Mouse (Mus musculus): ENCODE data around the gene 1110051M20Rik.
"Not testable (repeated sequence)": the region's sequence is repeated elsewhere in the genome, so short reads cannot be mapped to it uniquely, and the experiment has no call there.

The 1110051M20Rik gene

DNA sequence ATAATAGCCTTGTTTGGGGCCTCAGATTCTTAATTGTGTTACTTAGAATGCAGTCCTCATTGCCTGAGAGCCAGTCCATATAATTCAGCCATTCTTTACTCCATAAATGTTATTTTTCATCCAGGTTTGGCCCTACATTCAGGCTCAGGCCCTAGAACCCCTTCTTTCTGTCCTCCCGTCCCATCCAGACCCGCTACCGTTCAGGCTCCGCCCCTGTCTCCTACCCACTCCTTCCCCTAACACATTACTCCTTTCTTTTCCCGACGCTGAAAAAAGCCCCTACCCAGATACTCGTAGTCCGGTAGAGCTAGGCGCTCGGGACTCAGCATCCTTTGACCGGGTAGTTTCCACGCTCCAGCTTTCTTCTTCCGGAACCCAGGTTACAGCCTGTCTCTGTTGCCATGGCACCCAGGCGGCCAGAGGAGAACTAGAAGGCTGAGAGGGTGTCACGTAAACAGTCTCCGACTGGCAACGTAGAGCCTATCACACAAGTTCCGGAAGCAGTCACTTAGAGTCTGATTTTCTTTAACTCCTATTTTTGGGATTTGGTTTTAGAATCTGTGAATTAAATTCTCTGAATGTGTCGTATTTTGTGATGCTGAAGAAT is at the start of gene 1110051M20Rik:
TSS of gene 1110051M20Rik (minus strand) at position 419 of the 607 bp plus-strand sequence.
- in situ Hi-C loops (cut with MboI, MseI): no loop called here

DNA sequence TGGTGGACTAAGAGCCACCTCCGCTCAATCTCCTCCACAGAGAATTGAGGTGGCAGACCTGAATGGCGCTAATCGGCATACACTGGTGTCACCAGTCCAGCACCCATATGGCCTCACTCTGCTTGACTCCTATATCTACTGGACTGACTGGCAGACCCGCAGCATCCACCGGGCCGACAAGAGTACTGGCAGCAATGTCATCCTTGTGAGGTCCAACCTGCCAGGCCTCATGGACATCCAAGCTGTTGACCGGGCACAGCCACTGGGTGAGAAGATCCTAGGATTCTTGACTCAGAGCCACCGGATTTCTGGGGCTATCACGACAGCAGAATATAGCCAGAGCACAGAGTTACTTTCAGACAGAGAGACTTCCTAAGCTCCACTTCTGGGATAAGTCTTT is 49.5 kb upstream of the 1110051M20Rik start:
- in situ Hi-C loops (cut with MboI, MseI): loop anchor here (5.0 kb wide), 1 partner anchor 202 kb away; no protein-coding TSS in a partner anchor

DNA sequence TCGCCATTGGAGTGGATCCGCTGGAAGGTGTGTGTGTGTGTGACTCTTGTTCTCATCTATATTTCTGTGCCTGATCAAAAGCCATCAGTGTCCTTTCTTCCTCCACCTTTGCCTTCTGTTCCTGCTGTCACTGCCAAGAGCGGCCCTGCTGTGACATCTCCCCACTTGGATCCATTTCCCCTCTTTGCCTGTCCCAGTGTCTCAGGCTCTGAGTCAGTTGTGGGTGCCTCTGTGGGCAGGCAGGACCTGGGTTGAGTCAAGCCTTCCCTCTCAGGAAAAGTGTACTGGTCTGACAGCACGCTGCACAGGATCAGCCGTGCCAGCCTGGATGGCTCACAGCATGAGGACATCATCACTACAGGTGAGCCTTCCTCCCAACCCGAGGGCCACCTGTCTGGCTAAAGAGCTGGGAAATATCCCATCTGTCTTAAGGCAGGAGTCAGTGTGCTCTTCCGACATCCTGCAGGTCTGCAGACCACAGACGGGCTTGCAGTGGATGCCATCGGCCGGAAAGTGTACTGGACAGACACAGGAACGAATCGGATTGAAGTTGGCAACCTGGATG is 47.6 kb upstream of the 1110051M20Rik start:
- in situ Hi-C loops (cut with MboI, MseI): loop anchor here (5.0 kb wide), 1 partner anchor 200 kb away; no protein-coding TSS in a partner anchor

DNA sequence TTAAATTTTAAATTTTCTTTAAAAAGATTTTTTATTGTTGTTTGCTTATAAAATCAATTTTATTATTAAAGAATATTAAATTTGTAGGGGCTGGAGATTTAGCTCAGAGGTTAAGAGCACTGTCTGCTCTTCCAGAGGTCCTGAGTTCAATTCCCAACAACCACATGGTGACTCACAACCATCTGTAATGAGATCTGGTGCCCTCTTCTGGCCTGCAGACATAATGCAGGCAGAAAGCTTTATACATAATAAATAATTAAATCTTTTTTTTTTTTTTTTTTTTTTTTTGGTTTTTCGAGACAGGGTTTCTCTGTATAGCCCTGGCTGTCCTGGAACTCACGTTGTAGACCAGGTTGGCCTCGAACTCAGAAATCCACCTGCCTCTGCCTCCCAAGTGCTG is 42.8 kb upstream of the 1110051M20Rik start:
- in situ Hi-C loops (cut with MboI, MseI): not testable (repeated sequence)

DNA sequence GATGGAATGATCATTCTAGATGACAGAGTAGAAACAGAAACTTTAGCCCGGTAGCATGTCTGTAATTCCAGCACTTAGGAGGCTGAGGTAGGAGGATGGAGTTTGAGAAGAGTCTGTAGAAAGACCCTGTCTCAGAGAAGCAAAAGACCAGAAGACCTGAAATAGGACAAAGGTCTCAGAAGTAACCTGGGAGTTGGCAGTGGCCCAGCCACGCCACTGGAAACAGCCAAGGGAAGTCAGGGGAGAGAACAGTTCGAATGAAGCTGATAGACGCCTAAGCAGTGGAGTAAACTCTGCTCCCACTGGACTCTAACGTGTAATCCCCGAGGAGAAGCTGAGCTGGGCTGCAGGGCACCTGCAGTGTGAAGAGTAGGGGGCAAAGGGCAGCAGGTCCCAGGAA is 40.8 kb upstream of the 1110051M20Rik start:
- in situ Hi-C loops (cut with MboI, MseI): no loop called here

DNA sequence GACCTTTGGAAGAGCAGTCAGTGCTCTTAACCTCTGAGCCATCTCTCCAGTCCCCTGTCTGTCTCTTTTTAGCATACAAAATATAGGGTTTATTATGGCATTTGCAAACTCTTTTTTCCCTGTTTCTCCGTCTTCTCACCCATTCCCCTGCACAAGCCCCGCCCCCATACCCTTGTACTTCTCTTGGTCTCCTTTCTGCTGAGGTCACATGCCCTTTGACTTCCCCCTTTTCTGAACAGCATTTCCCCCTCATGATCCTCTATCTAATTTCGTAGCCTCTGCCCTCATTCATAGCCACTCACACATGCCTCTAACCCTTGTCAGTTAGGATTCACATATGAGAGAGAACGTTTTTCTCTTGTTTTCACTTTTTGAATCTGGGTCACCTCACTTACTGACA is 40.2 kb upstream of the 1110051M20Rik start:
- in situ Hi-C loops (cut with MboI, MseI): no loop called here

DNA sequence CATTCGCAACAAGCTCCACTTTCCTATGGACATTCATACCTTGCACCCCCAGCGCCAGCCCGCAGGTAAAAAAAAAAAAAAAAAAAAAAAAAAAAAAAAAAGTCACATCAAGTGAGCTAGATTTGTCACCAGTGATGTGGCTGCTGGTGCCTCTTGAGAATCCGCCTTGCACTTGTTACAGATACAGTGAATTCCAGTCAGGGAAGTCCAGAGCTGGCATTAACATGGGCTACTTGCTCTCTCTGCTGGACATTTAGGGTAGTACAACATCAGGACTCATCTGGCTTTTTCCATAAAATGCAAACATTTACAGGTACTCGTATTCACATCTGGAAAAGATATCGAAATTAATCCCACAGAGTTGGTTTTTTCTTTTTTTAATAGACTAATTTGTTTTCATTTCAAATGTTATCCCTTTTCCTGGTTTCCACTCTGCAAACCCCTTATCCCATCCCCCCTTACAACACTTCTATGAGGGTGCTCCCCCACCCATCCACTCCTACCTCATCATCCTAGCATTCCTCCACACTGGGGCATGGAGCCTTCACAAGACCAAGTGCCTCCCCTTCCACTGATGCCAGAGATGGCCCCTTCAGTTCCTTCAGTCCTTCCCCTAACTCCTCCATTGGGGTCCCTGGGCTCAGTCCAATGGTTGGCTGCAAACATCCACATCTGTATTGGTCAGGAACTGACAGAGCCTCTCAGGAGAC is 36.5 kb upstream of the 1110051M20Rik start:
- in situ Hi-C loops (cut with MboI, MseI): no loop called here

DNA sequence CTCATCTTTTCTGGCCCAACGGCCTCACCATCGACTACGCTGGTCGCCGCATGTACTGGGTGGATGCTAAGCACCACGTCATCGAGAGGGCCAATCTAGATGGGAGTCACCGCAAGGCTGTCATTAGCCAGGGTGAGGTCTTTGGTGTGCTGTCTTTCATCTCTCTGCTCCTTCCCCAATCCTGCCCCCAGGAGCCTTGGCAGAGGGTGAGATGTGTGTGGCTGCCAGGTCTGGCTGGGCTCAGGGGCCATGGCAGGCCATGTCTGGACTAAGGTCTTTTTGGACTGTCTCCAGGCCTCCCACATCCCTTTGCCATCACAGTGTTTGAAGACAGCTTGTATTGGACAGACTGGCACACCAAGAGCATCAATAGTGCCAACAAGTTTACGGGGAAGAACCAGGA is 35.9 kb upstream of the 1110051M20Rik start:
- in situ Hi-C loops (cut with MboI, MseI): no loop called here

DNA sequence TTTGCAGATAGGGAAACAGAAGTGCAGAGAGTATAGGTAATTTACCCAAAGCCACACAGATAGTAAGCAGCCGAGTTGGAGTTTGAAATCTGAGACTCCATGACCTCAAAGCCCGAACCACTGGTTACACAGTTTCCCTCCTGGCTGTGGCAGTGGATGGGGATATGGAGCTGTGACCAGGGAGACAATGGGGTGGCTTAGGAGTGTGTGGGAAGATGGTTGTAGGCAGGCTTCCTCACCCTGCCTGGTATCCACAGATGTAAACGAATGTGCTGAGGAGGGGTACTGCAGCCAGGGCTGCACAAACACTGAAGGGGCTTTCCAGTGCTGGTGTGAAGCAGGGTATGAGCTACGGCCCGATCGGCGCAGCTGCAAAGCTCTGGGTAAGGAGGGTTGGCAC is 32.3 kb upstream of the 1110051M20Rik start:
- in situ Hi-C loops (cut with MboI, MseI): no loop called here

DNA sequence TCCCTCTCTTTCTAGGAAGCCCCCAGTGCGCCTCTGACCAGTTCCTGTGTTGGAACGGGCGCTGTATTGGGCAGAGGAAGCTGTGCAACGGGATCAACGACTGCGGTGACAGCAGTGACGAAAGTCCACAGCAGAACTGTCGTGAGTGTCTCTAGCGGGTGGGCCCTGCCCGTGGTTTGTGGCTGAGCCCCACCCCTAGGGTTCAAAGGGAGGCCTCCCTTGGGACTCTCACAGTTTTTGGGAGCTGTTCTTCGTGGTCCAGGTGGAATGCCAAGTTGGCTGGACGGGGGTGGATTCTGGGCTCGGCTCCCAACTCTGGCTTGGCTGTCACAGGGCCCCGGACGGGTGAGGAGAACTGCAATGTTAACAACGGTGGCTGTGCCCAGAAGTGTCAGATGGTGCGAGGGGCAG is 31.8 kb upstream of the 1110051M20Rik start:
- in situ Hi-C loops (cut with MboI, MseI): no loop called here

DNA sequence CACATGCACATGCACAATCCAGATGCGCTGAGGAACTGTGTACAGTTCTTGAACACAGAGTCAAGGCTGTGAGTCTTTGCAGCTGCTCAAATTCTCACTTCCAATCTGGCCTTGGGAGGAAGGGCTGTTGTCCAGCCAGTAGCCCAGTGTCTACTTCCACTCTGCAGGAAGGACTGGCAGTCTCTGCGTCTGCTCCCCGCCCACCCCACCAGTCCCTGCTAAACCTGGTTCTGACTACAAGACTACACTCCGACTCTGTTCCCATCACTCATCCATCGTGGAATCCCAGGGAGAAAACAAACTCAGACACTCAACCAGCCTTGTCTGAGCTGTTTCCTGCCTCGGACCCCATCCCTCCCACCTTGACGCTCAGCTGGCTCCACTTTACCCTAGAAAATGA is 31.3 kb upstream of the 1110051M20Rik start:
- in situ Hi-C loops (cut with MboI, MseI): no loop called here

DNA sequence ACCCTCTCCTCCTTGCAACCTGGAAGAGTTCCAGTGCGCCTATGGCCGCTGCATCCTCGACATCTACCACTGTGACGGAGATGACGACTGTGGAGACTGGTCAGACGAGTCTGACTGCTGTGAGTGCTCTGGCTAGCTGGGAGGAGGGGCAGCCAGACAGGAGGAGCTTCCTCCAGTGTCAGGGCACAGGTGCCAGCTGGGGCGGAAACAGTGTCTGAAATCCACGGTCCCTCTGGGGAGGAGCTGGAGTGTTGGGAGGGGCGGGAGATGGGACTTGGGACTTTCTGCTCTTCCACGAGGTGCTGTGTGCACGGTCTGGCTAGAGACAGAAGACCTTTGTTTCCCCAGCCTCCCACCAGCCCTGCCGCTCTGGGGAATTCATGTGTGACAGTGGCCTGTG is 29.9 kb upstream of the 1110051M20Rik start:
- in situ Hi-C loops (cut with MboI, MseI): no loop called here

DNA sequence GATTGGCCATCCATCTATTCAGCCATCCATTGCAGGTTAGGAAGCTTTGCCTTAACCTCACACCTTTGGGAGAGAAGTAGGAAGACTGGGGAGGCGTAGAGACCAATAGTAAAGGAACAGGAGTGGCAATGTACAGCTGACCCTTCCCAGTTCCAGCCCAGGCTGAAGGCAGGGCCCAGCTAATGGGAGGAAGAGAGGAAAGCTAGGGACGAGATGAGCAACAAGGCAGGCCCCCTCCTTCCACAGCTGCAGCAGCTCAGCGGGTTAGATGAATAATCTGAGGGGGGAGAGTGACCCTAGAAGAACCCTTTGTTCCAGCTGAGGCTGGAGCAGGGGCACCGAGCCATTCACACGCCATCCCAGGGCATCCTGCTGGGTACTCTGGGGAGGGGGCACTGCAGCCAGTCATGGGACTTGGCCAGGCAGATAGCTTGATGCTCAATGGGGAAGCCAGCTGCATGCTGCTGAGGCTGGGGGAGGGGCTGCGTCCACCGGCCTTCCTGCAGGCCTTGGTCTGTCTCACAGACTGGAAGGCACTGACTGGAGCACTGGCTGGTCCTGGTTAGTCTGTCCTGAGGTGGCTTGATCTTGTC is 25.6 kb upstream of the 1110051M20Rik start:
- in situ Hi-C loops (cut with MboI, MseI): no loop called here

DNA sequence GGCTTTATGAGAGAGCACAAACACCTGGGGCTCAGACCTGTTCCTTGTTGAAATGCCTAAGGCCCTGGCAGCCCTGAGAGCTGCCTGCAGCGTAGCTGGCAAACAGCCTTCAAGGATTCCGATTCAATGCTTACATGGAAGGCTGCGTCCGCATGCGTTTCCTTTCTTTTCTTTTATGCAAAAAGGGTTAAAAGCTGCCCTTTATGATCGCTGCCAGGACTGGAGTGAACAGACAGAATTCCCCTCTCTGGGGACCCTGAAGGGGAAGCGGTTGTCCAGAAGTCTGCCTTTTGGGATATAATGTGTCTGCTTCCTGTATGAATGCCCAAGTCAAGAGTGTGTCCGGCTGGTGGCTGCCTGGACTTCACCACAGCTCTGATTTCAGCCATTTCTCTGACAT is 23.1 kb upstream of the 1110051M20Rik start:
- in situ Hi-C loops (cut with MboI, MseI): no loop called here

DNA sequence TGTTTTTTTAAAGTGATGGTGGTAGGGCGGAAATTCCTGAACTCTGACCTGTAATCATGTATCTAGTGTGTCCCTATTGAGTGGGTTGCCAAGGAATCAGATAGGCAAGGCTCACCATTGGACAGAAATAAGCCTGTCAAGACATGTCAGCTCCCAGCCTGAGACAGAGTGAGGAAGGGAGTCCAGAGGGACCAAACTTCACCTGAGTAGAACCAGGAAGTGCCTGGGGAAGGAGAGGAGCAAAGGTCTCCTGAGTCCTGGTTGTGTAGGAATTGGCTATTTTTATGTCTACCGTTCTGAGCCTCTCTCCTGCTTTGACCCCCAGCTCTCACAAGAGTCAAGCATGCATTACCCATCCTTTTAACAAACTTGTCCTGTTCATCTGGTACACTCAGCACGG is 21.4 kb upstream of the 1110051M20Rik start:
- in situ Hi-C loops (cut with MboI, MseI): no loop called here

DNA sequence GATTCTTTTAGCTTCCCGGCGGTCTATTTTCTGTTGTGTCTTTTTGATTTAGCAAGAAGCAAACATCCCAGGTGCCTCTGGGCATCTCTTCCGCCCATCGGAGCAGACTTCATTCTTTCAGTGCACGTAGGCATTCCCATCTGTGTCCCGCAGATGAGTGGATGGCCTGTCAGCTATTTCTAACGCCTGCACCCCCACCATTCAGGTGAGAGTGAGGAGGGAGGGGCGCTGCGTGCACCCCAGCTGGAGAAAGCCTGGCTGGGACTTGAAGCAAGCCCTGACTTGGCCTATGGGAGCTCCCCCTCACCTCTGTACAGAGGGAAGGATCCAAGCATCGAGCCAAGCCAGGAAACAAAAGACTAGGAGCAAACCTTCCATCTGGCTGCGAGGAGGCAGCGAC is 18.2 kb upstream of the 1110051M20Rik start:
- in situ Hi-C loops (cut with MboI, MseI): no loop called here

DNA sequence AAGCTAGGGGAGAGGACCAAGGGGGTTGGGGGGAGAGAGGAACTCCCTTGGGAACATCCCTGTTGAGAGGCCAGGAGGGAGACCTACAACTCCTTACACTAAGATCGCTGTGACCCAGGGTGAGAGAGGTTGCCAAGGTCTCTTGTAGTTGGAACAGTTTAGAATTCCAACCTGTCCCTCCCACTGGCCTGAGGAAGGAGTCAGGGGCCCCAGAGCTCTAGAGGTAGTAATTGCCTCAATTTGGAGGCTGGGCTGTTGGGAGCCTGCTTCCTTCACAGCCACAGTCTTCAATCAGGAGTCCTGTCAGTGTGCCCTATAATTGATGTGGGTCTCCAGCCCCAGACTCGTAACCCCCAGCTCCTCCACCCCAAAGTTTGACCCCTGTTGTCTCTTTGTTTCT is 17.7 kb upstream of the 1110051M20Rik start:
- in situ Hi-C loops (cut with MboI, MseI): no loop called here

DNA sequence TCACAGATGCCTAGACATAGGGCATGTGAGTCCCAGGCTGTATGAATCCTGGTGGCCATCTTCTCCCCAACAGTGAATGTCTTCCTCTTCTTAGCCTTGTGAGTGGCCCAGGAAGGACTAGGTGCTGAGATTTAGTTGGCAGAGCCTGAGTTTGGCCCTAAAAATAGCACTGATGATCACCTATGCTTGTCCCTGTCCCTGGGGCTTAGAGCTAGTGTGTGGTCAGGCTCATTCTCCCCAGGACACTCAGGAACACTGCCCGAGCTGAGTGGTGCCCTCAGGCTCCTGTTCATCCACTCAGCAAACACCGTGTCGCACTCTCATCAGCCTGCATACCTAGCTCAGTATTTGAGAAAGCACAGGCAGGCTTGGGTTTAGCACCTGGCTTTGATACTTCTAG is 16.8 kb upstream of the 1110051M20Rik start:
- in situ Hi-C loops (cut with MboI, MseI): no loop called here

DNA sequence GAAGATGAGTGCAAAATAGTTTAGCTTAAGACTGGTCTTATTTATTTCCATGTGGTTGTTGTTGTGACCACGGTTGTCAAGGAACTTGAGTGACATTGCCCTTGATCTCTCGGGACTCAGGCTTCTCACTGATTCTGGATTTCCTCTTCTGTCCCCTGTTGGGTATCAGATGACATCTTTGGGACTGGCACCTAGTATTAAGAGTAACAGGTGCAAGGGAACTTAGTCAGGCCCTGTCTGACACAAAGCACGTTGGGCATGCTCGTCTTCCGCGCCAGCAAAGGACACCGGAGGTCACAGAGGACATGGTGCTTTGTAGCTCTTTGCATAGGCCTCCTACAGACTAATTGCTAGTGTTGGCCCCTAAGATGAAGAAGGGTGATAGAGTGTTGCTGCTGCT is 16.3 kb upstream of the 1110051M20Rik start:
- in situ Hi-C loops (cut with MboI, MseI): no loop called here

DNA sequence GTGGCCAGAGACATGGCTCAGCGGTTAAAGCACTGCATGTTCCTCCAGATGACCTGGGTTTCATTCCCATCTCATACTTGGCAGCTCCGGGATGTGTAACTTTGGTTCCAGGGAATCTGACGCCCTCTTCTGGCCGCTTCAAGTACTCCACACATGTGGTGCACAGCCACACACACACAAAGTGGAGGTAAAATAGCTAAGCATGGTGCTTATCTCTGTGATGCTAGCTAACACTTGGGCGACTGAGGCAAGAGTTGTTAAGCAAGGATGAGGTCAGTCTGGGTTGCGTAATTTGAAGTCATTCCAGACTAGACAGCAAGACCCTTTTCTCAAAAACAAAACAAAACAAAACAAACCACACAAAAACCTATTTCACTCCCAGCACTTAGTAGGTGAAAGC is 15.6 kb upstream of the 1110051M20Rik start:
- in situ Hi-C loops (cut with MboI, MseI): no loop called here

DNA sequence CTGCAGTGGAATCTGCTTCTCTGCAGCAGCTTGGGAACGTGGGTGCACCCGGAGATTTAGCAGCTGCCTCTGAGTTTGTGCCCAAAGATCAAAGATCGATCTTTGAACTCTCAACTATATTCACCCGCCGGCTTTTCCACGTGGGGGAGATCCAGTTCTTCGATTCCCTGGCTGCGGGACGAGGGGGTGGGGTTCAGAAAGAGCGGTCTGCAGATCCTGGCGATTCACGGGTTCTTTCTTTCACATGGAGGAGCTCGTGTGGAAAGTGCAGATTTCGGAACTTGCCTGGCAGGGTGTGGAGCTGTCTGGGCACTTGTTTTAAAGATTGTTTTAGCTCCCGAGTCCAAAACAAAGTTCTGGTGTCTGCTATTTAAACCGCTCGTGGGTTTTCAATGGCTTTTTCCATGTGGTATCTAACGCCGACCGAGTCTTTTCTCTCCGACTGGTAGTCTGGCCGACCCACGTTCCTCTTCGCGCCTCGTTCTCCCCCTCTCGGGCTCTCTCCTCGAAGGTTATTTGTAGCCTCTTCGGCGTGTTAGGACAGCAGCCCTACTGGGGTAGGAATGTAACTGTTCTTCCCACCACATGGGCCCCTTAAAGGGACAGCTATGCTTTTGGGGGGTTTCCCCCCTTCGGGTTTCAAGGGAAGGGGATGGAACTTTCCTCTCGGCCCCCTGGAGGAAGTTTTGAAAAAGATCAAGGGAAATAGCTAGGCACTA is 14.3 kb upstream of the 1110051M20Rik start:
- in situ Hi-C loops (cut with MboI, MseI): no loop called here

DNA sequence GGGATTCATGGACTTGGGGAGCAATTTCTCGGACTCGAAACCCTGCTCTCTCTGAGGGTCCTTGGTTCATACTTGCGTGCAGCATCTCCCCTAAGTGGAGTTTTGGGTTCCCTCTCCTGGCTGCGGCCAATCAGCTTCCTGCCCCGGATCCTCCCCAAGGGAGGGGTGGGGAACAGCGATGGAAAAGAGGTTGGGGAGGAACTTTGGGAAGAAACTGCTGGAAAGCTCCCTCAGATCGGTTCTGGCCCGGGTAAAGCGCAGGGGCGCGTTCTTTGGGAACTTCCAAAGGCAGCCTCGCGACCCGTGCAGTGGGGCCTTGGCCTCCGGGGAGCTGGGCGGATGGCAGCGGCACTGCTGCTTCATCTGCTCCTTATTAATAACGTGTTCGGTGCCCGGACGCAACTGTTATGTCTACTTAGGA is 13.8 kb upstream of the 1110051M20Rik start:
- in situ Hi-C loops (cut with MboI, MseI): no loop called here
